Mouse (Mus musculus) MEL (cell line): ENCODE results near the gene Farp1. TPM values are rescaled to one million over a fixed set of nuclear protein-coding genes. Genes with fewer than 3 reads are reported as not detected.

Source experiments
- DNase-seq: peaks from one replicate; pipeline ENCODE4 v3.0.0; 2011; ENCODE audit warnings: low read depth, low spot score
- H3K27ac ChIP-seq: 2 replicates; pipeline ENCODE4 v1.5.1; 2012; ENCODE audit warnings: low read depth, mild to moderate bottlenecking, control low read depth, low read length, moderate library complexity; ENCODE audit not compliant: control insufficient read depth
- H3K27me3 ChIP-seq, 2 experiments: fragments of 150-350 bp in 1 of 2; sonication (generic) in 1 of 2; 2 replicates each; pipeline ENCODE4 v1.6.1; 2012; ENCODE audit warnings: low read length in 2 of 2, mild to moderate bottlenecking in 2 of 2, improper control_type of control experiment in 1 of 2, moderate library complexity in 1 of 2; ENCODE audit not compliant: insufficient read depth in 2 of 2, control insufficient read depth in 1 of 2
- H3K36me3 ChIP-seq, 2 experiments: 2 replicates each; pipeline ENCODE4 v1.6.1; 2012 to 2014; ENCODE audit warnings: low read length in 2 of 2, improper control_type of control experiment in 1 of 2, inconsistent platforms in 1 of 2, mild to moderate bottlenecking in 1 of 2; ENCODE audit not compliant: insufficient read depth in 2 of 2, control insufficient read depth in 1 of 2
- H3K4me1 ChIP-seq, 2 experiments: fragments of 150-350 bp in 1 of 2; sonication (generic) in 1 of 2; 2 replicates each; pipeline ENCODE4 v1.6.1; 2012; ENCODE audit warnings: low read length in 2 of 2, improper control_type of control experiment in 1 of 2, mild to moderate bottlenecking in 1 of 2; ENCODE audit not compliant: insufficient read depth in 2 of 2, control insufficient read depth in 1 of 2
- H3K4me3 ChIP-seq, 2 experiments: fragments of 150-350 bp in 1 of 2; sonication (generic) in 1 of 2; 2 replicates each; pipeline ENCODE4 v1.5.1; 2012; ENCODE audit warnings: low read depth in 2 of 2, low read length in 2 of 2, mild to moderate bottlenecking in 2 of 2, moderate library complexity in 2 of 2, control low read depth in 1 of 2, improper control_type of control experiment in 1 of 2; ENCODE audit not compliant: control insufficient read depth in 1 of 2, insufficient read depth in 1 of 2
- H3K79me2 ChIP-seq: 2 replicates; pipeline ENCODE4 v1.6.1; 2012; ENCODE audit warnings: mild to moderate bottlenecking, low read length, moderate library complexity; ENCODE audit not compliant: control insufficient read depth, poor library complexity, insufficient read depth
- H3K9ac ChIP-seq: 2 replicates; pipeline ENCODE4 v1.6.1; 2012; ENCODE audit warnings: low read depth, mild to moderate bottlenecking, control low read depth, low read length, moderate library complexity; ENCODE audit not compliant: control insufficient read depth, poor library complexity, severe bottlenecking
- H3K9me3 ChIP-seq: fragments of 150-350 bp; sonication (generic); replicated peaks from 2 replicates; pipeline ENCODE4 v1.6.1; 2012; ENCODE audit warnings: mild to moderate bottlenecking, low read length, improper control_type of control experiment, moderate library complexity; ENCODE audit not compliant: insufficient read depth
- CHD1 ChIP-seq: IDR thresholded peaks from 2 replicates; pipeline ENCODE4 v1.6.1; 2012; ENCODE audit warnings: low read depth, mild to moderate bottlenecking, inconsistent platforms, low read length, improper control_type of control experiment
- CTCF ChIP-seq, 3 experiments: IDR thresholded peaks in 2 of 3; conservative IDR thresholded peaks in 1 of 3; 2 replicates each; pipeline ENCODE4 v1.5.1; 2011 to 2012; ENCODE audit warnings: low read length in 3 of 3, low read depth in 2 of 3, mild to moderate bottlenecking in 2 of 3, improper control_type of control experiment in 1 of 3, inconsistent platforms in 1 of 3, mixed read lengths in 1 of 3, moderate library complexity in 1 of 3; ENCODE audit not compliant: control insufficient read depth in 1 of 3, insufficient read depth in 1 of 3, poor library complexity in 1 of 3, severe bottlenecking in 1 of 3
- ELF1 ChIP-seq: IDR thresholded peaks from 2 replicates; pipeline ENCODE4 v1.6.1; 2014; ENCODE audit warnings: low read depth, mild to moderate bottlenecking, inconsistent platforms, low read length, improper control_type of control experiment, moderate library complexity
- EP300 ChIP-seq, 2 experiments: IDR thresholded peaks; 2 replicates each; pipeline ENCODE4 v1.6.1; 2011; ENCODE audit warnings: improper control_type of control experiment in 2 of 2, low read length in 2 of 2, low read depth in 1 of 2, mild to moderate bottlenecking in 1 of 2
- GABPA ChIP-seq: IDR thresholded peaks from 2 replicates; pipeline ENCODE4 v1.6.1; 2012; ENCODE audit warnings: low read depth, mild to moderate bottlenecking, inconsistent platforms, low read length, improper control_type of control experiment, moderate library complexity
- GATA1 ChIP-seq: IDR thresholded peaks from 2 replicates; pipeline ENCODE4 v1.6.1; 2011; ENCODE audit warnings: low read depth, low read length, improper control_type of control experiment
- HCFC1 ChIP-seq: IDR thresholded peaks from 2 replicates; pipeline ENCODE4 v1.6.1; 2012; ENCODE audit warnings: low read depth, mild to moderate bottlenecking, inconsistent platforms, low read length, improper control_type of control experiment, moderate library complexity
- MAFK ChIP-seq: IDR thresholded peaks from 2 replicates; pipeline ENCODE4 v1.6.1; 2011; ENCODE audit warnings: low read depth, mild to moderate bottlenecking, low read length, improper control_type of control experiment, borderline replicate concordance
- MEF2A ChIP-seq: IDR thresholded peaks from 2 replicates; pipeline ENCODE4 v1.6.1; 2014; ENCODE audit warnings: low read depth, mild to moderate bottlenecking, inconsistent platforms, low read length, improper control_type of control experiment; ENCODE audit not compliant: poor library complexity, insufficient replicate concordance, severe bottlenecking; ENCODE audit errors: extremely low read depth
- MYC ChIP-seq: IDR thresholded peaks from 2 replicates; pipeline ENCODE4 v1.6.1; 2011; ENCODE audit warnings: low read depth, mild to moderate bottlenecking, low read length, improper control_type of control experiment, moderate library complexity
- NELFE ChIP-seq: IDR thresholded peaks from 2 replicates; pipeline ENCODE4 v1.6.1; 2011; ENCODE audit warnings: low read depth, low read length, improper control_type of control experiment
- POLR2A ChIP-seq, 2 experiments: IDR thresholded peaks; 2 replicates each; pipeline ENCODE4 v1.6.1; 2011 to 2012; ENCODE audit warnings: low read length in 2 of 2, mild to moderate bottlenecking in 2 of 2, control low read depth in 1 of 2, improper control_type of control experiment in 1 of 2, low read depth in 1 of 2, moderate library complexity in 1 of 2; ENCODE audit not compliant: control insufficient read depth in 1 of 2, insufficient read depth in 1 of 2, poor library complexity in 1 of 2
- POLR2AphosphoS2 ChIP-seq: IDR thresholded peaks from 2 replicates; pipeline ENCODE4 v1.6.1; 2011; ENCODE audit warnings: low read length, improper control_type of control experiment
- POLR2AphosphoS5 ChIP-seq: IDR thresholded peaks from 2 replicates; pipeline ENCODE4 v1.6.1; 2012; ENCODE audit warnings: low read depth, borderline replicate concordance, mild to moderate bottlenecking, inconsistent platforms, low read length, moderate library complexity, mixed read lengths
- RAD21 ChIP-seq: IDR thresholded peaks from 2 replicates; pipeline ENCODE4 v1.6.1; 2011; ENCODE audit warnings: mild to moderate bottlenecking, low read depth, low read length, improper control_type of control experiment
- SIN3A ChIP-seq: IDR thresholded peaks from 2 replicates; pipeline ENCODE4 v1.6.1; 2012; ENCODE audit warnings: low read length, improper control_type of control experiment, inconsistent platforms
- TAL1 ChIP-seq: IDR thresholded peaks from 2 replicates; pipeline ENCODE4 v1.6.1; 2012; ENCODE audit warnings: mild to moderate bottlenecking, inconsistent platforms, low read length, moderate library complexity, mixed read lengths
- TBP ChIP-seq: IDR thresholded peaks from 2 replicates; pipeline ENCODE4 v1.8.0; 2011; ENCODE audit warnings: low read depth, low read length, improper control_type of control experiment
- TCF12 ChIP-seq: IDR thresholded peaks from 2 replicates; pipeline ENCODE4 v1.6.1; 2014; ENCODE audit warnings: low read depth, mild to moderate bottlenecking, inconsistent platforms, low read length, improper control_type of control experiment, moderate library complexity
- USF1 ChIP-seq: IDR thresholded peaks from 2 replicates; pipeline ENCODE4 v1.6.1; 2014; ENCODE audit warnings: low read depth, mild to moderate bottlenecking, inconsistent platforms, low read length, improper control_type of control experiment, moderate library complexity
- USF2 ChIP-seq, 2 experiments: IDR thresholded peaks; 2 replicates each; pipeline ENCODE4 v1.6.1; 2011 to 2012; ENCODE audit warnings: improper control_type of control experiment in 2 of 2, low read length in 2 of 2, borderline replicate concordance in 1 of 2, inconsistent platforms in 1 of 2, low read depth in 1 of 2, mild to moderate bottlenecking in 1 of 2; ENCODE audit not compliant: insufficient read depth in 1 of 2
- ZC3H11A ChIP-seq: IDR thresholded peaks from 2 replicates; pipeline ENCODE4 v1.6.1; 2012; ENCODE audit warnings: low read depth, mild to moderate bottlenecking, inconsistent platforms, low read length, improper control_type of control experiment
- ZKSCAN1 ChIP-seq: IDR thresholded peaks from 2 replicates; pipeline ENCODE4 v1.6.1; 2012; ENCODE audit warnings: low read depth, mild to moderate bottlenecking, inconsistent platforms, low read length, improper control_type of control experiment, moderate library complexity
- ZMIZ1 ChIP-seq: IDR thresholded peaks from 2 replicates; pipeline ENCODE4 v1.6.1; 2012; ENCODE audit warnings: low read depth, mild to moderate bottlenecking, inconsistent platforms, low read length, improper control_type of control experiment, moderate library complexity
- polyA plus RNA-seq, 2 experiments: library from polyadenylated mRNA; stranded (reverse) in 1 of 2; unstranded in 1 of 2; fragments of >175 nt in 1 of 2; fragments of >200 nt in 1 of 2; gene quantifications; 2 replicates each; pipeline versions ENCODE4 v1.2.1 to v1.2.4; 2012; ENCODE audit warnings: low replicate concordance in 2 of 2, low read depth in 1 of 2; ENCODE audit not compliant: insufficient read length in 2 of 2, insufficient read depth in 1 of 2, missing spikeins in 1 of 2
- total RNA-seq: library from RNA; depleted of rRNA; stranded (reverse); fragments of 300-350 nt; gene quantifications from 2 replicates; pipeline ENCODE4 v1.2.3, GENCODE M21; 2012

Gene Farp1
- total and polyA plus RNA-seq, 3 experiments: 0.62 to 1.1 TPM; not detected in 1

GRCm38 (mm10) chr14:121060484-121060883 is 25.5 kb downstream of the Farp1 start:
- DNase-seq: no peak
- Histone ChIP-seq H3K36me3 (no peaks in the 10 kb centered on the region), H3K4me3 (no peak overlapping the region), H3K4me1 (no peaks in the 10 kb centered on the region), H3K27ac (no peak overlapping the region), H3K9me3 (no peaks in the 10 kb centered on the region), H3K79me2 (no peaks in the 10 kb centered on the region), H3K9ac (no peak overlapping the region), H3K27me3 (no peaks in the 10 kb centered on the region)
- TF ChIP-seq POLR2A (IDR thresholded peaks at IDR 0.05; ENCODE audit: control insufficient read depth in 1 of 2, insufficient read depth in 1 of 2, low read depth in 1 of 2, low read length in 2 of 2, poor library complexity in 1 of 2): no peak
- no peak for TF ChIP-seq SIN3A
- no peak for TF ChIP-seq CHD1
- TF ChIP-seq USF2 (IDR thresholded peaks at IDR 0.05; ENCODE audit: borderline replicate concordance in 1 of 2, insufficient read depth in 1 of 2, low read depth in 1 of 2, low read length in 2 of 2): no peak
- TF ChIP-seq POLR2AphosphoS5: no peak
- TF ChIP-seq MEF2A: no peak
- no peak for TF ChIP-seq ZC3H11A
- TF ChIP-seq RAD21: no peak
- no peak for TF ChIP-seq ELF1
- TF ChIP-seq ZKSCAN1: no peak
- no peak for TF ChIP-seq MAFK
- no peak for TF ChIP-seq POLR2AphosphoS2
- no peak for TF ChIP-seq ZMIZ1
- TF ChIP-seq EP300 (IDR thresholded peaks at IDR 0.05; ENCODE audit: low read depth in 1 of 2, low read length in 2 of 2): no peak

GRCm38 (mm10) chr14:121061686-121062085 is 26.7 kb downstream of the Farp1 start:
- H3K4me1 ChIP-seq: no peaks in the 10 kb centered on the region
- H3K4me3 ChIP-seq: no peak overlapping the region
- TF ChIP-seq USF1 (no peak), POLR2A (IDR thresholded peaks at IDR 0.05; ENCODE audit: control insufficient read depth in 1 of 2, insufficient read depth in 1 of 2, low read depth in 1 of 2, low read length in 2 of 2, poor library complexity in 1 of 2) (no peak), GABPA (no peak), TAL1 (no peak), HCFC1 (no peak), SIN3A (no peak), POLR2AphosphoS5 (no peak), USF2 (IDR thresholded peaks at IDR 0.05; ENCODE audit: borderline replicate concordance in 1 of 2, insufficient read depth in 1 of 2, low read depth in 1 of 2, low read length in 2 of 2) (no peak), TCF12 (no peak), MYC (no peak), MEF2A (no peak), CTCF (IDR thresholded peaks at IDR 0.05 in 2 of 3, conservative IDR thresholded peaks at IDR 0.05 in 1 of 3; ENCODE audit: control insufficient read depth in 1 of 3, insufficient read depth in 1 of 3, low read depth in 2 of 3, low read length in 3 of 3, poor library complexity in 1 of 3, severe bottlenecking in 1 of 3) (no peak), ZC3H11A (no peak), NELFE (no peak), TBP (no peak), GATA1 (no peak), RAD21 (no peak)
- H3K79me2 ChIP-seq: no peaks in the 10 kb centered on the region
- H3K9me3 ChIP-seq: no peaks in the 10 kb centered on the region
- no peak overlapping the region for H3K9ac ChIP-seq
- H3K36me3 ChIP-seq: no peaks in the 10 kb centered on the region
- DNase-seq: no peak
- H3K27me3 ChIP-seq: no peaks in the 10 kb centered on the region
- H3K27ac ChIP-seq: no peak overlapping the region
